Mouse (Mus musculus): Measurements from ENCODE around the gene Snrk. TPM values are rescaled to one million over a fixed set of nuclear protein-coding genes. Genes with fewer than 3 reads are reported as not detected.

Gene Snrk
- polyA plus RNA-seq, 1 experiment = 20.3 TPM

- H3K9ac ChIP-seq (ENCODE audit: low read depth, poor library complexity, severe bottlenecking) = no peak overlapping the region
- H3K4me1 ChIP-seq (ENCODE audit: control insufficient read depth, insufficient read depth, low read length) = no peaks in the 10 kb centered on the region
- no peaks in the 10 kb centered on the region for H3K9me3 ChIP-seq (replicated peaks; ENCODE audit: control insufficient read depth, insufficient read depth, low read length, poor library complexity, severe bottlenecking)
- H3K27me3 ChIP-seq (ENCODE audit: control insufficient read depth, insufficient read depth, low read length, poor library complexity, severe bottlenecking) = no peaks in the 10 kb centered on the region
- TF ChIP-seq POLR2A (IDR thresholded peaks at IDR 0.05; ENCODE audit: insufficient read depth, low read length) (no peak), EP300 (IDR thresholded peaks at IDR 0.05; ENCODE audit: insufficient read depth, low read depth, low read length) (no peak), CTCF (IDR thresholded peaks at IDR 0.05; ENCODE audit: low read depth, low read length) (peak; percentile 60)
- H3K4me3 ChIP-seq (ENCODE audit: low read depth, low read length) = no peak overlapping the region
- no peaks in the 10 kb centered on the region for H3K36me3 ChIP-seq (ENCODE audit: control insufficient read depth, insufficient read depth, low read length, poor library complexity, severe bottlenecking)
- H3K27ac ChIP-seq (ENCODE audit: insufficient read depth, low read length) = no peak overlapping the region
These were observed 68.0 kb downstream of the Snrk start for GRCm38 (mm10) chr9:122185061-122185460.

GRCm38 (mm10) chr9:122185953-122186352, 68.9 kb downstream of the Snrk start:
- H3K27ac ChIP-seq (ENCODE audit: insufficient read depth, low read length) = no peak overlapping the region
- no peak for TF ChIP-seq CTCF (IDR thresholded peaks at IDR 0.05; ENCODE audit: low read depth, low read length)
- no peak for TF ChIP-seq POLR2A (IDR thresholded peaks at IDR 0.05; ENCODE audit: insufficient read depth, low read length)
- TF ChIP-seq EP300 (IDR thresholded peaks at IDR 0.05; ENCODE audit: insufficient read depth, low read depth, low read length) = no peak
- H3K27me3 ChIP-seq (ENCODE audit: control insufficient read depth, insufficient read depth, low read length, poor library complexity, severe bottlenecking) = no peaks in the 10 kb centered on the region
- no peaks in the 10 kb centered on the region for H3K36me3 ChIP-seq (ENCODE audit: control insufficient read depth, insufficient read depth, low read length, poor library complexity, severe bottlenecking)
- H3K9ac ChIP-seq (ENCODE audit: low read depth, poor library complexity, severe bottlenecking) = no peak overlapping the region
- no peaks in the 10 kb centered on the region for H3K4me1 ChIP-seq (ENCODE audit: control insufficient read depth, insufficient read depth, low read length)
- no peak overlapping the region for H3K4me3 ChIP-seq (ENCODE audit: low read depth, low read length)
- H3K9me3 ChIP-seq (replicated peaks; ENCODE audit: control insufficient read depth, insufficient read depth, low read length, poor library complexity, severe bottlenecking) = no peaks in the 10 kb centered on the region

GRCm38 (mm10) chr9:122186643-122187226, 69.7 kb downstream of the Snrk start:
- no peaks in the 10 kb centered on the region for H3K27me3 ChIP-seq (ENCODE audit: control insufficient read depth, insufficient read depth, low read length, poor library complexity, severe bottlenecking)
- no peaks in the 10 kb centered on the region for H3K36me3 ChIP-seq (ENCODE audit: control insufficient read depth, insufficient read depth, low read length, poor library complexity, severe bottlenecking)
- no peak overlapping the region for H3K27ac ChIP-seq (ENCODE audit: insufficient read depth, low read length)
- no peaks in the 10 kb centered on the region for H3K4me1 ChIP-seq (ENCODE audit: control insufficient read depth, insufficient read depth, low read length)
- H3K4me3 ChIP-seq (ENCODE audit: low read depth, low read length) = no peak overlapping the region
- no peaks in the 10 kb centered on the region for H3K9me3 ChIP-seq (replicated peaks; ENCODE audit: control insufficient read depth, insufficient read depth, low read length, poor library complexity, severe bottlenecking)
- TF ChIP-seq CTCF (IDR thresholded peaks at IDR 0.05; ENCODE audit: low read depth, low read length) = no peak
- TF ChIP-seq EP300 (IDR thresholded peaks at IDR 0.05; ENCODE audit: insufficient read depth, low read depth, low read length) = no peak
- no peak for TF ChIP-seq POLR2A (IDR thresholded peaks at IDR 0.05; ENCODE audit: insufficient read depth, low read length)
- H3K9ac ChIP-seq (ENCODE audit: low read depth, poor library complexity, severe bottlenecking) = no peak overlapping the region

GRCm38 (mm10) chr9:122187451-122187921, 70.4 kb downstream of the Snrk start:
- Histone ChIP-seq H3K27me3 (ENCODE audit: control insufficient read depth, insufficient read depth, low read length, poor library complexity, severe bottlenecking) (no peaks in the 10 kb centered on the region), H3K36me3 (ENCODE audit: control insufficient read depth, insufficient read depth, low read length, poor library complexity, severe bottlenecking) (no peaks in the 10 kb centered on the region), H3K27ac (ENCODE audit: insufficient read depth, low read length) (no peak overlapping the region), H3K4me3 (ENCODE audit: low read depth, low read length) (no peak overlapping the region), H3K4me1 (ENCODE audit: control insufficient read depth, insufficient read depth, low read length) (no peaks in the 10 kb centered on the region), H3K9ac (ENCODE audit: low read depth, poor library complexity, severe bottlenecking) (no peak overlapping the region), H3K9me3 (replicated peaks; ENCODE audit: control insufficient read depth, insufficient read depth, low read length, poor library complexity, severe bottlenecking) (no peaks in the 10 kb centered on the region)
- no peak for TF ChIP-seq CTCF (IDR thresholded peaks at IDR 0.05; ENCODE audit: low read depth, low read length)

- Histone ChIP-seq H3K9ac (ENCODE audit: low read depth, poor library complexity, severe bottlenecking) (no peak overlapping the region), H3K36me3 (ENCODE audit: control insufficient read depth, insufficient read depth, low read length, poor library complexity, severe bottlenecking) (no peaks in the 10 kb centered on the region), H3K9me3 (replicated peaks; ENCODE audit: control insufficient read depth, insufficient read depth, low read length, poor library complexity, severe bottlenecking) (no peaks in the 10 kb centered on the region), H3K4me3 (ENCODE audit: low read depth, low read length) (no peak overlapping the region), H3K4me1 (ENCODE audit: control insufficient read depth, insufficient read depth, low read length) (no peaks in the 10 kb centered on the region), H3K27ac (ENCODE audit: insufficient read depth, low read length) (no peak overlapping the region), H3K27me3 (ENCODE audit: control insufficient read depth, insufficient read depth, low read length, poor library complexity, severe bottlenecking) (no peaks in the 10 kb centered on the region; the same call in 1 of the 2 replicates)
- TF ChIP-seq CTCF (IDR thresholded peaks at IDR 0.05; ENCODE audit: low read depth, low read length) = no peak
- TF ChIP-seq POLR2A (IDR thresholded peaks at IDR 0.05; ENCODE audit: insufficient read depth, low read length) = no peak
- TF ChIP-seq EP300 (IDR thresholded peaks at IDR 0.05; ENCODE audit: insufficient read depth, low read depth, low read length) = no peak
These were observed 71.7 kb downstream of the Snrk start for GRCm38 (mm10) chr9:122188724-122189123.

- no peaks in the 10 kb centered on the region for H3K9me3 ChIP-seq (replicated peaks; ENCODE audit: control insufficient read depth, insufficient read depth, low read length, poor library complexity, severe bottlenecking)
- no peak overlapping the region for H3K9ac ChIP-seq (ENCODE audit: low read depth, poor library complexity, severe bottlenecking)
- H3K4me3 ChIP-seq (ENCODE audit: low read depth, low read length) = no peak overlapping the region
- no peak overlapping the region for H3K27ac ChIP-seq (ENCODE audit: insufficient read depth, low read length)
- no peaks in the 10 kb centered on the region for H3K4me1 ChIP-seq (ENCODE audit: control insufficient read depth, insufficient read depth, low read length)
- no peaks in the 10 kb centered on the region for H3K36me3 ChIP-seq (ENCODE audit: control insufficient read depth, insufficient read depth, low read length, poor library complexity, severe bottlenecking)
- no peak for TF ChIP-seq EP300 (IDR thresholded peaks at IDR 0.05; ENCODE audit: insufficient read depth, low read depth, low read length)
- no peak for TF ChIP-seq CTCF (IDR thresholded peaks at IDR 0.05; ENCODE audit: low read depth, low read length)
- no peaks in the 10 kb centered on the region; the same call in 1 of the 2 replicates for H3K27me3 ChIP-seq (ENCODE audit: control insufficient read depth, insufficient read depth, low read length, poor library complexity, severe bottlenecking)
These were observed 76.3 kb downstream of the Snrk start for GRCm38 (mm10) chr9:122193361-122193760.

Data from ES-Bruce4 (cell line).